16 mouse cellular contexts compared by ENCODE assay signal in genomic region chr13:93036218-93036617, GRCm38 (mm10).
"Had no signal": no experiment of that assay in that cellular context is flagged by ENCODE, and none has a peak within 500 bp of the region (broad histone marks: within the 10 kb centered on the region; RNA-seq: fewer than 3 reads in every experiment).

No protein-coding gene starts in this region.

- H3K4me3 ChIP-seq: kidney, embryonic 15.5 days; limb, embryonic 10.5 days; limb, embryonic 13.5 days; liver, embryonic 13.5 days; myocyte; neural tube, embryonic 13.5 days had no signal

- H3K9me3 ChIP-seq: kidney, embryonic 15.5 days; limb, embryonic 10.5 days; limb, embryonic 13.5 days; liver, embryonic 13.5 days; neural tube, embryonic 13.5 days had no signal

- DNase-seq: kidney, adult 2 months; kidney, postnatal 10 days; kidney, postnatal 36 days; liver; liver, embryonic 13.5 days; lung, adult 2 months; retina, postnatal 1 day; thymus, adult 18-20 months; thymus, postnatal 36 days had no signal

- H3K4me2 ChIP-seq: kidney, embryonic 15.5 days; limb, embryonic 13.5 days; liver, embryonic 13.5 days; neural tube, embryonic 13.5 days had no signal

- H3K36me3 ChIP-seq: kidney, embryonic 15.5 days; limb, embryonic 10.5 days; limb, embryonic 13.5 days; liver, embryonic 13.5 days; neural tube, embryonic 13.5 days had no signal

- ATAC-seq: intestine, postnatal 0 days had no signal

- H3K4me1 ChIP-seq: kidney, embryonic 15.5 days; limb, embryonic 10.5 days; liver, embryonic 13.5 days; neural tube, embryonic 13.5 days had no signal

- H3K27ac ChIP-seq: kidney, embryonic 15.5 days; limb, embryonic 10.5 days; limb, embryonic 13.5 days; liver, embryonic 13.5 days; macrophage; neural tube, embryonic 13.5 days had no signal

- H3K9ac ChIP-seq: kidney, embryonic 15.5 days; limb, embryonic 13.5 days; liver, embryonic 13.5 days; neural tube, embryonic 13.5 days had no signal

- H3K27me3 ChIP-seq: kidney, embryonic 15.5 days; limb, embryonic 13.5 days; liver, embryonic 13.5 days; neural tube, embryonic 13.5 days had no signal
